Mouse (Mus musculus): ENCODE measurements at regions not wholly inside any gene's neighbourhood (a gene's known extent, or its start where the extent isn't known, plus 50 kb on each side); places are given as distances from the start of the nearest gene placed in this dataset.
"Not testable (repeated sequence)": the region's sequence is repeated elsewhere in the genome, so short reads cannot be mapped to it uniquely, and the experiment has no call there.

DNA sequence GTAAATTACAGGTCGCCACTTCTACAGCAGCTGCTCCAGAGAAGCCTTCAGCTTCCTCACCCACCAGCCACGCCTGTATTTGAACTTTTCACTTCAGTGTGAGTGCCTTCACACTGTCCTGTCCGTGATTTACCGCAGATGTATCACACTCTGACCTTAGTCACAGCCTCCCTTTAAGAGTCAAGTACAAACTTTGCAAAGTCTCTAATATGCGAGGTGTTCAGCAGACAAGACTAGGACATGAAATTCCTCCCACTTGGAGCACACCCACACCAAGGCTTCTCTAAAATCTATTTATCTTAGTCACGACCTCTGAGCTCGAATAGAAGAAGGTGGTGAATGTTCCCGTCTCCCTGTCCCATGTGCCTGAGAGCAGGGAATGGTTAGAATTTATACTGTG, 456.6 kb upstream of the Smim15 start:
- DNase-seq, result no peak

- DNase-seq, result no peak
Measured at GRCm38 (mm10) chr13:107585936-107586335, 458.3 kb upstream of the Smim15 start.

- no peak for DNase-seq
Measured at GRCm38 (mm10) chr13:107585353-107585752, 458.9 kb upstream of the Smim15 start.

DNA sequence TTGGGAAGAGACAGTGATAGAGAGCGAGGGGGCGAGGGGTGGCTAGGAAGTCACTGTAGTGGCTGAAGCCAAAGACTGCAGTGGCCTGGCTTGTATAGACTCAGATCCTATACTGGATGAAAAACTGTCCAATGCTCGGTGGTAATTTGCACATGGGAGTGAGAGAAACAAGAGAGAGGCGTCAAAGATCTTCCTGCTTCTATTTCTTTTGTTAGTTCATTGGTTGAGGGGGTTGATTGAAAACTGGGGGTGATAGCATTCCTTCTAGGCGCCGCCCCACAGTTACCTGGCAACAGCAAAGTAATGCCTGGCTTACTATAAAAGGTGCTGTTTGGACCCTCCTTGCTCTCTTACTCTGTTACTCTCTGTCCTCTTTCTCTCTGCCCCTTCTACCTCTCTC, 465.3 kb upstream of the Smim15 start:
- DNase-seq, result no peak

GRCm38 (mm10) chr13:107577809-107578208, 466.4 kb upstream of the Smim15 start:
- no peak for DNase-seq

DNA sequence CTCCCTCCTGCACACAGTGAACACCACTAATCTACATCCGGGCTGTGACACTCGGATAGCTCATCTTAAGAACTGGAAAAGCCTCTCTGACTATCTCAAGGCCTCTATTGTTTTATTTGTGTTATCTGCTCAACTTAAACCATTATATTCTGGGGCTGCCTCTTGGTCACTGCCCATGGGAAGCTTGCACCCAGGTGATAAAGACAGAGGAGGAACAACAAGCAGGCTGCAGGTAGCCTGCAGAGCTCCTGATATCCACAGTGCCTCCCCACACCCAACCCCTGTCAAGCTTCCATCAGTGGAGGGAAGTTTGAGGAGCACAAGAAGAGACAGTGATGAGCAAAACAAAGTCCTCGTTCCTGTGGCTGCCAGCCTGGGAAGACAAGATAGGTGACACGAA, 467.0 kb upstream of the Smim15 start:
- DNase-seq, result no peak

DNA sequence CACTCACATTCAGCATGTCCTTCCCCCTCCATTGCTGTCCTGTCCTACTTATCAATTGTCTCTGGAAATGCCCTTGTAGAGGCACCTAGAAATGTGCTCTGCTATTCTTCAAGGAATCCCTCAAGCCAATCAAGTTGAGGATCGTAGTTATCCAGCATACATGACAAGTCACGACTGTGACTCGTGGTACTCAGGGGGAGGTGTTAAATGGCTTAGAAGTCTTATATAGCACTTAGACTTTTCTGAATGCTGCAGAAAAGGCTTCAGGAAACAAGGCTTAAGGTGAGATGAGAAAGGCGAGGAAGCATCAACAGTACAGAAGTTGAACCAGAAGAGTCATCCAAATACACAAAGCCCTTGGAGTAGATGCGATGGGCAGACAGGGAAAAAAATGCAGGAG, 467.5 kb upstream of the Smim15 start:
- no peak for DNase-seq

GRCm38 (mm10) chr13:107575025-107575424, 469.2 kb upstream of the Smim15 start:
- DNase-seq, result no peak

DNA sequence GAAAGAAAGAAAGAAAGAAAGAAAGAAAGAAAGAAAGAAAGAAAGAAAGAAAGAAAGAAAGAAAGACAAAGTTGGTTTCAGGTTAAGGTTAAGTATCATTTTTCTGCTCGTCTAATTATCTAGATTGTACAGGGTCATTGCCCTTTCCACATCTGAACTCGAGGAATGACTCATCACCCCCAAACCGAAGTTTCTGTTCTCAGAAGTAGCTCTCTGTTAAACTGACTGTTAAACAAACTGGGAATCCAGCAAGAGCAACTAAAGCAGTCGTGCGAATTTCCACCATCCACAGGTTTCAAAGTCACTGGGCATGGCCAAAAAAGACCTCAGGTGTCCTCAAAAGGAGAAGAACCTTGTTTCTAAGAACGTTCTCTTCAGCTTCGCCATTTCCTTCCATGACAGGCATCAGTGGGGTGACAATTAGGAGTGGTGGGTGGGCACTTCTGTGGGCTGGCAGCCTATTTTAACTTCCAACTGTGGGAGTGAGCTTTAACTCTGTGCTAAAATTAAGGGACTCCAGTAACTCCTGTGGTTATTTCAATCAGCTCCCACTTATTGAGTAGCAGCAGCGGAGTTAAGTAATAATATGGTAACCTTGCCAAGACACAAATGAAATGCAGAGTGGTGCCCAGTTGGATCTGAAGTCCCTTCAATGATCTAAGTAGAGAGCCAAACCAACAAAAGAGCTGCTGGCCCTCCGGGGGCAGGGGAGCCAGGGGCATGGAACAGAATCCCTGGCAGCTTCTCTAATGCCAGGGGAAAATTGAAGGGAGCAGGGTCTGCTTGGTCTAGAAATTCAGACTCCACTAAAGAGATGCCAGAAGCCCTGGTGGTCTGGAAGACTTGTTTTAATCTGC, 470.5 kb upstream of the Smim15 start:
- peak; percentile 27 for DNase-seq

- DNase-seq, result no peak
Measured at GRCm38 (mm10) chr13:107571539-107571938, 472.7 kb upstream of the Smim15 start.

GRCm38 (mm10) chr13:107569477-107569876, 474.8 kb upstream of the Smim15 start:
- no peak for DNase-seq

DNA sequence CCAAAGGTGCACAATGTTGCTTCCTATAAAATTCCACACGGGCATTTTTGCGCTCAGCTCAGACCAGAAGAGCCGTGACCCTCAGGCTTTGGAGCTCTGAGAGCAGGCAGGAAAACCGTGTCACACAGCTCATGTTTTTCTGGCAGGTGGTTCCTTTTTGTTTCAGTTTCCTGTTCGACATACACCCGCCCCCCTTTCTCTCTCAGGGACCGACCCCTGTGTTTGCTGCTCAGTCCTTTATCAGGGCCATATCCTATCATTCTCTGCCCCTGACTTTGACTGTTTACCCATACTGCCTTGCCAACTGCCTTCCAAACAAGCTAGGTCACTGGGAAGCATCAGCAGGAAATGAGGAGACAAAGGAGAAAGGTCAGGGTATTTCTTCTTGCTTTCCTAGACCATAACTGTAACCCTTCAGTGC, 475.5 kb upstream of the Smim15 start:
- peak; percentile 31 for DNase-seq

- no peak for DNase-seq
Measured at GRCm38 (mm10) chr13:107562463-107562862, 481.8 kb upstream of the Smim15 start.

DNA sequence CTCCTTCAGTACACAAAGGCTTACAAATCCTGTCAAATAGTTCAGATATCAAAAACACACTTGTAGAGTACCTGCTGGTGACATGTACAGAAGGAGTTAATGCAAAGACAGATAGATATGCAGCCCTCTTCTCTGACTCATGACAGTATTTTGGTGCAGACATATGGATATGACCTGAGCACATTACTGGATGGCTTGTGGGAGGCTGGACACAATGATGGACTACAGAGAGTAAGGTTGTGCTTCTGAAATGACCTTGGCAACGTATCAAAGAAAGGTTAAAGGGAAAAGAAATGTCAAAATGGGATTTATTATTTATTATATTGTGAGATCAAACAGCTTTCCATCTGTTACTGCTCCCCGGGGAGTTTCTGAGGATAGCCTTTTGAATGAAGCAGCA, 482.7 kb upstream of the Smim15 start:
- no peak for DNase-seq

- DNase-seq, result no peak
Measured at GRCm38 (mm10) chr13:107555958-107556357, 488.3 kb upstream of the Smim15 start.

- DNase-seq, result no peak
Measured at GRCm38 (mm10) chr13:107554091-107554490, 490.2 kb upstream of the Smim15 start.

- no peak for DNase-seq
Measured at GRCm38 (mm10) chr13:107552165-107552564, 492.1 kb upstream of the Smim15 start.

GRCm38 (mm10) chr13:107549995-107550394, 494.3 kb upstream of the Smim15 start:
- not testable (repeated sequence) for DNase-seq

DNA sequence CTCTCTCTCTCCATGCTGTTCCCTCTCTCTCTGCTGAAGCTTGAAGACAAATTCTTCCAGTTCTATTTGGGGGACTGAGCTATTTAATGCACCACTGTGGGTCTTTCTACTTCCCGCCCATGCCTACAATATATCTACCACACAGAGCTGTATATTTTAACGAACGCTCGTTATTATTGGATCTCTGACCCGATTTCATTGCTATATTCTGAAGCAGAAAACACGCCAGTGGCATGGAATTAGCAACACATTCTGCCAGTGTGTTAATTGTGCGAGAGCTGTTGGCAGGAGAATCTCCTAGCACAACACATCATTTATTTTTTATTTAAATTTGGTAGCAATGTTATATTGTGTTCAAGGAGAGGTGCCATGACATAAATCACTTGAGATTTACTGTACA, 497.2 kb upstream of the Smim15 start:
- DNase-seq, result no peak

DNA sequence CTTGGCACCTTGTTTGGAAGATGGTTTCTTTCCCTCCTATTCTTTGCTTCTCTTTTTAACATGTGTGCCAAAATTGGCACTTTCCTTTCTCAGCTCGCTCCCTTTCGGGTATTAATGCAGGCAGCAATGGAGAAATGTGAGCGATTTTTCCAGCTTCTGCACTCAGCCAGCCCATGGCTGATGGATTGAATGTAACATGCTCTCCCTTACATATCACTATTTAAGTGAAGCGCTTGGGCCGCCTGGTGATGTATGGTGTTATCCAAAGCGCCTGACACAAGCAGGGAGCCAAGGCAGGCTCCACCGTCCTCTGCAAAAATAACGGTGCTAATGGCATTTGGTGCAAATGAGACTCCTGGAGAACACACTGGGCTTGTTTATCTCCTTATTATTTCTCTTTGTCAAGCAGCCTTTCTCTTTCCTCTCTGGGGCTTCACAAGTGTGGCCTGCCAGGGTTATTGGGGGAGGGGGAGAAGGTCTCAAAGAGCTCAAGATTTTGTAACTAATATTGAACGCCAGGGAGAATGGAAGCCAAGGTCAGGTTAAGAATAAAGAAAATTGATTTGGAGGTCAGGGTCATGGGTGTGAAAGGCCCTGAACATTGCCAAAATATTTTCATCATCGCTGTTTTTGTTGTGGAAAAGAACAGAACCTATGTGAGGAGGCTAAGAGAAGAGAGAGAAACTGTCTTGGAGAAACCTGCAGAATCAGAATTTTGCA, 497.9 kb upstream of the Smim15 start:
- DNase-seq, result peak; percentile 54

DNA sequence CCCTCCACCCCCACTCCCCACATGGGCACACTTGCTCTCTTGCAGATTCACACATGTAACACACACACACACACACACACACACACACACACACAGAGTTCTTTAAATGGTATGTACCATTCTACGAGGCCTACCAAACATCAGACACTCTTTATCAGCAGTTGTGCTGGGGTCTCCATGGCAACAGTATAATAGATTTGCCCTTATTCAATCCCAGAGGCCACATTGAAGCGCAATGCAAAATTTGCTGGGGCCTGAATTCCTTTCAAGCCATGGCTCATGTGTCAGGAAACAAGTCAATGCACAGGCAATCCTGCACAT, 502.7 kb upstream of the Smim15 start:
- DNase-seq, result no peak

- DNase-seq, result no peak
Measured at GRCm38 (mm10) chr13:107540784-107541634, 503.2 kb upstream of the Smim15 start.

DNA sequence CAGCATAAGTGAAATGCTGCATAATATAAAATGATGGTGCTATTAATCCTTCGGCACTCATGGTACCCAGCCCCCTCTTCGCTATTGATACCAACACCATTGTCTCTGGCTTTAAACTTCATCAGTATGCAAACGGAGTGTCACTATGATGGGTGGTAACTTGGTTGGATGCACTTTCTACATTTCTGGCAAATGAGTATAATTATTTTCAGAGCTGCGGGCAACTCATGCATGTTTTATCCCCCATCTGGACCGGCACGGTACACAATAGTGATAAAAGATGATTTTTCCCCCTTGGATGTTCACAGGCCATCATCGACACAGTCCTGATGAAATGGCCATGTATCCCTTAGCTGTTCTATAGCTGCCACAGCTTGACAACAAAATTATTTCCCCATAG, 503.9 kb upstream of the Smim15 start:
- no peak for DNase-seq
